Mouse (Mus musculus) kidney, adult 2 months (tissue): Measurements from ENCODE around the gene Rrn3. TPM values are rescaled to one million over a fixed set of nuclear protein-coding genes. Genes with fewer than 3 reads are reported as not detected.
"Not testable (repeated sequence)": the region's sequence is repeated elsewhere in the genome, so short reads cannot be mapped to it uniquely, and the experiment has no call there.

Source experiments
- DNase-seq: peaks from one replicate; pipeline ENCODE4 v3.0.0; 2021
- H3K27ac ChIP-seq: fragments of 200-500 bp; 2 replicates; pipeline ENCODE4 v1.5.1; 2012; ENCODE audit warnings: low read depth, low read length, control low read depth, inconsistent platforms; ENCODE audit not compliant: insufficient read depth
- H3K27me3 ChIP-seq: fragments of 200-500 bp; replicated peaks from 2 replicates; pipeline ENCODE4 v1.6.1; 2012; ENCODE audit warnings: mild to moderate bottlenecking, moderate library complexity, low read length, inconsistent platforms; ENCODE audit not compliant: control insufficient read depth, insufficient read depth
- H3K36me3 ChIP-seq: fragments of 200-500 bp; 2 replicates; pipeline ENCODE4 v1.6.1; 2012; ENCODE audit warnings: mild to moderate bottlenecking, moderate library complexity, low read length, inconsistent platforms; ENCODE audit not compliant: control insufficient read depth, insufficient read depth
- H3K4me1 ChIP-seq: fragments of 200-500 bp; 2 replicates; pipeline ENCODE4 v1.6.1; 2011; ENCODE audit warnings: low read length; ENCODE audit not compliant: control insufficient read depth, insufficient read depth
- H3K4me3 ChIP-seq: fragments of 200-500 bp; 2 replicates; pipeline ENCODE4 v1.5.1; 2011; ENCODE audit warnings: mild to moderate bottlenecking, low read depth, low read length, control low read depth; ENCODE audit not compliant: insufficient read depth
- CTCF ChIP-seq: fragments of 200-500 bp; conservative IDR thresholded peaks from 2 replicates; pipeline ENCODE4 v1.5.1; 2011; ENCODE audit warnings: low read depth, mild to moderate bottlenecking, control low read depth, low read length, moderate library complexity, mixed read lengths; ENCODE audit not compliant: insufficient read depth, insufficient read length
- POLR2A ChIP-seq: fragments of 200-500 bp; IDR thresholded peaks from one replicate; pipeline ENCODE4 v1.6.1; 2011; ENCODE audit warnings: low read depth, low read length, control low read depth
- WGBS: fragments of 180-500 bp; shearing (Covaris S2); methylation state at CpG from one replicate; pipeline ENCODE4 v1.1.7; 2018; 5-methylcytosine and 5-hydroxymethylcytosine counted together
- polyA plus RNA-seq: library from polyadenylated mRNA; depleted of rRNA; stranded (reverse); fragments of >200 nt; gene quantifications from 2 replicates; pipeline ENCODE4 v1.2.3, GENCODE M21; 2012

Gene Rrn3
- polyA plus RNA-seq, 1 experiment = 11.0 TPM

GRCm38 (mm10) chr16:13748124-13748523, 32.4 kb upstream of the Rrn3 start:
- no peaks in the 10 kb centered on the region for H3K36me3 ChIP-seq
- 76% methylated on average over 3 of the region's 3 CpGs for WGBS
- no peak overlapping the region for H3K27ac ChIP-seq
- H3K4me1 ChIP-seq = no peaks in the 10 kb centered on the region
- DNase-seq = no peak
- H3K4me3 ChIP-seq = no peak overlapping the region
- H3K27me3 ChIP-seq = no peaks in the 10 kb centered on the region; the same call in 1 of the 2 replicates
- TF ChIP-seq POLR2A (no peak), CTCF (no peak)

GRCm38 (mm10) chr16:13748813-13749212, 31.7 kb upstream of the Rrn3 start:
- not testable (repeated sequence) for H3K4me3 ChIP-seq, H3K4me1 ChIP-seq, H3K27ac ChIP-seq, H3K27me3 ChIP-seq, DNase-seq, H3K36me3 ChIP-seq
- WGBS = 36% methylated on average over 10 of the region's 10 CpGs

GRCm38 (mm10) chr16:13749306-13749705, 31.2 kb upstream of the Rrn3 start:
- no peak overlapping the region for H3K27ac ChIP-seq
- H3K4me3 ChIP-seq = no peak overlapping the region
- no peaks in the 10 kb centered on the region; the same call in 1 of the 2 replicates for H3K27me3 ChIP-seq
- no peaks in the 10 kb centered on the region for H3K36me3 ChIP-seq
- no peaks in the 10 kb centered on the region for H3K4me1 ChIP-seq
- no peak for DNase-seq
- TF ChIP-seq POLR2A (no peak), CTCF (no peak)
- WGBS = 71% methylated on average over 5 of the region's 5 CpGs

- Histone ChIP-seq H3K4me3 (no peak overlapping the region), H3K27ac (no peak overlapping the region), H3K27me3 (no peaks in the 10 kb centered on the region; the same call in 1 of the 2 replicates), H3K36me3 (no peaks in the 10 kb centered on the region), H3K4me1 (no peaks in the 10 kb centered on the region)
- no peak for DNase-seq
- TF ChIP-seq POLR2A = no peak
- TF ChIP-seq CTCF = no peak
- WGBS = 65% methylated on average over 3 of the region's 3 CpGs
Measured at GRCm38 (mm10) chr16:13749981-13750380, 30.5 kb upstream of the Rrn3 start.

GRCm38 (mm10) chr16:13750626-13751025, 29.9 kb upstream of the Rrn3 start:
- Histone ChIP-seq H3K27me3 (no peaks in the 10 kb centered on the region; the same call in 1 of the 2 replicates), H3K4me1 (no peaks in the 10 kb centered on the region), H3K27ac (no peak overlapping the region), H3K4me3 (no peak overlapping the region), H3K36me3 (no peaks in the 10 kb centered on the region)
- DNase-seq = no peak
- WGBS = 93% methylated on average over 12 of the region's 13 CpGs
- no peak for TF ChIP-seq POLR2A
- TF ChIP-seq CTCF = no peak

GRCm38 (mm10) chr16:13753986-13754385, 26.5 kb upstream of the Rrn3 start:
- H3K27me3 ChIP-seq = no peaks in the 10 kb centered on the region
- no peaks in the 10 kb centered on the region for H3K4me1 ChIP-seq
- no peaks in the 10 kb centered on the region for H3K36me3 ChIP-seq
- WGBS = 33% methylated on average over 8 of the region's 8 CpGs
- no peak for DNase-seq
- TF ChIP-seq CTCF (no peak), POLR2A (no peak)
- no peak overlapping the region for H3K27ac ChIP-seq
- H3K4me3 ChIP-seq = peak overlapping the region; percentile 33; the same call in 1 of the 2 replicates

- DNase-seq = peak; percentile 97
- Histone ChIP-seq H3K27me3 (no peaks in the 10 kb centered on the region), H3K27ac (no peak overlapping the region), H3K4me1 (no peaks in the 10 kb centered on the region), H3K4me3 (peak overlapping the region; percentile 66), H3K36me3 (no peaks in the 10 kb centered on the region)
- under 1% methylated on average over 65 of the region's 65 CpGs for WGBS
- TF ChIP-seq CTCF (no peak), POLR2A (no peak)
Measured at GRCm38 (mm10) chr16:13754400-13755190, 25.9 kb upstream of the Rrn3 start.
